Mouse (Mus musculus): Measurements from ENCODE around the gene Safb.

Safb gene

DNA sequence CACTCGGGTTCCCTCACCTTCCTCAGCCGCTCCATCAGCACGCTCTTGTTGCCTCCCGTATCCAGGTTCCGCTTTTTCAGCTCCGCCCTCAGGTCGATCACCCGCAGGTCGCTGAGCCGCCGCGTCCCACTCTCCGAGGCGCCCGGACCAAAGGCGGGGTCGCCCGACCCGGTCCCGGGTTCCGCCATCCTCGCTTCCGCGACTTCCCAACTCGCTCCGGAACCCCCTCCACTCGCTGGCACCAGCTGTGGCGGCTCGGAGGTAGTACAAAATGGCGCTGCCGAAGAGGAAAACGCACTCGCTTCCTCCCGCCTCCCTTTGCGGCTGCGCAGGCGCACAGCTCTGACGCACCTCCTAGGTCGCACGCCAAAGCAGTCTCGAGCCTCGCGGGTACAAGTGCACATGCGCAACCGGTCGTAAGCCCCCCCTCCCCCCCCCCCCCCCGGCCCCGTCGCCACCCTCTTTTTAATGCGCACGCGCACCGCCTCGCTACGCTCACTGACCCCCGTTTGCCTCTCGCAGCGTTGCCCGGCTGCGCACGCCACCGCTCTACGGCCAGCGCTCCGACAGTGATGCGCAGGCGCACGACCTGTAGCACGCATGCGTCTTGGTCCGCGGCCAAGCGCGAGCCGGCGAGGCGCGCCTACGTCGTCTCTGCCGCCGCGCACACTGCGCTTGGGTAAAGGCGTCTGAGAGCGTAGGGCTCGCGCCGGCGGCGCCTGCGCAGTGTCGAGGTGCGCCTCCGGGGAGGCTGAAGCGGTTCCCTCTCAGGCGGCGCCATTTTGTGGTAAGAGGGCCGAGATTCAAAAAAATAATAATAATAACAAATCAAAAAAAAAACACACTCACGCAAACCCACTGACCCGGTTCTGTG is at the start of gene Safb, which contains the start of gene Safb2:
Safb (plus strand) TSS at position 569 of the 874 bp plus-strand sequence.
Safb2 (minus strand) TSS at position 329 of the 874 bp plus-strand sequence.
- in situ Hi-C loops (cut with MseI, MboI) = no loop called here

- in situ Hi-C loops (cut with MseI, MboI) = no loop called here
Measured at GRCm38 (mm10) chr17:56536192-56536591, 48.4 kb upstream of the Safb start.

DNA sequence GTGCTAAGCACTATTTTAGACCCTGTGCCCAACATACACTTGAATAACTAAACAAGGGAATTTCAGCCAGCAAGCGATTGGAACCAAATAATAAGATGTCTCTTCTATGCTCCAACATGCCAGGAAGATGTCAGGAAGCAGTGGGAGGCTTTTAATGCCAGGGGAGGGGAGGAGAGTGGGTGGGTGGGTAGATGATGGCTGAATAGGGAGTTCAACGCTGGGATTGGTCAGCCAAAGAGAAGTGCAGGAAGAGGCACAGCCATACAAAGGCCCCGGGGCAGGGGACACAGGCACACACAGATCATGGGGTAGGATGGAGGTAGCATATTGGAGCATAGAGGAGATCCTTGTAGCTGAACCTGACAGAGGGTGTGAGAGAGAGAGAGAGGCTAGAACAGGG is 47.8 kb upstream of the Safb start:
- in situ Hi-C loops (cut with MseI, MboI) = no loop called here

- in situ Hi-C loops (cut with MseI, MboI) = no loop called here
Measured at GRCm38 (mm10) chr17:56537912-56538311, 46.7 kb upstream of the Safb start.

- in situ Hi-C loops (cut with MseI, MboI) = loop anchor here in 1 of 2 experiments (10.0 kb wide), 1 partner anchor 176 kb away; no protein-coding TSS in a partner anchor
Measured at GRCm38 (mm10) chr17:56540562-56540975, 44.1 kb upstream of the Safb start.

- in situ Hi-C loops (cut with MseI, MboI) = loop anchor here in 1 of 2 experiments (10.0 kb wide), 1 partner anchor 178 kb away; no protein-coding TSS in a partner anchor
Measured at GRCm38 (mm10) chr17:56542736-56543135, 41.9 kb upstream of the Safb start.

GRCm38 (mm10) chr17:56543684-56544224 is 40.9 kb upstream of the Safb start:
- in situ Hi-C loops (cut with MseI, MboI) = loop anchor here in 1 of 2 experiments (10.0 kb wide), 1 partner anchor 179 kb away; no protein-coding TSS in a partner anchor

DNA sequence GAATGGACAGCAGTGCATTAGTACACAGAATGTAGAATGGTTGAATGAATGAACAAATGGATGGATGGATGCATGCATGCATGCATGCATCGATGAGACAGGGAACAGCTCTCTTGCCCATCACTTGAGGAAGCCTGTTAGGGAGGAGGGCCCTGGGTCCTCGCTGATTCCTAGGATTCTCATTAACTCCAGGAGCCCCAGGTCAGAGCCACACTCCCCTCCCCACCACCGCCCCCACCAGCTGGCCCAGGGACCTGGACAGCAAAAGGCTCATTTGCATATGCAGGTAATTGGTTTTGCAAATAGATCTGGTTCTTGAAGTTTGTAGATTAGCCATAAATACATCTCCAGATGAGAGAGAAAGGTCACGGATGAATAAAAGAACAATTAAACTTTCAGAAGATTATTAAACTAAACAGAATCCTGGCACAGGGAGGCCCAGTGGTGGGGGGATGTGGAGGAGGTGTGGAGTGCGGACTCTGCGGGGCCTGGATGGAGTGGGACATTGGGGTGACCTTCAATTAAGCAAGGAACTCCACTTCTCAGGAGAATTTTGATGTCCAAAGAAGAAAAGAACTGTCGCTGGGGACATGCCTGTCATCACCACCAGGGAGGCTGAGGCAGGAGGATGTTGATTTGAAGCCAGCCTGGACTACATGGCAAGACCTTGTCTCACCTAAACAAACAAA is 39.8 kb upstream of the Safb start:
- in situ Hi-C loops (cut with MseI, MboI) = loop anchor here in 1 of 2 experiments (10.0 kb wide), 1 partner anchor 180 kb away; no protein-coding TSS in a partner anchor

DNA sequence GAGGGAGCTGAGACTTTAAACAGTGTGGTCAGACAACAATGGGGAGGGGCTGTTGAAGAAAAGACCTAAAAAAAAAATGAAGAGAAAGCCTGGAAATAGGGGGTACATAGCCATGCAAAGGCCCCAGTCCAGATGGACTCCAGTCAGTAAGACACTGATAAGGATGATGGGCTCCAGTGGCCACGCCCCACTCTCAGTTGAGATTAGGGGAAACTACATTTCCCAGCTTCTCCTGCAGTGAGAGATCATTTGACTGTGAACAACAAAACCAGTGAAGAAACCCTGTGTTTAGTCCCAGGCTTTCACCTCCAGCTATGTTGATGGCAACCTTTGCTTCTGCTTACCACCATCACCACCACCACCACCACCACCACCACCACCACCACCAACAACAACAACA is 38.7 kb upstream of the Safb start:
- in situ Hi-C loops (cut with MseI, MboI) = loop anchor here in 1 of 2 experiments (10.0 kb wide), 1 partner anchor 181 kb away; no protein-coding TSS in a partner anchor

- in situ Hi-C loops (cut with MseI, MboI) = loop anchor here in 1 of 2 experiments (10.0 kb wide), 1 partner anchor 182 kb away; no protein-coding TSS in a partner anchor
Measured at GRCm38 (mm10) chr17:56546576-56546975, 38.0 kb upstream of the Safb start.

GRCm38 (mm10) chr17:56547116-56547845 is 37.3 kb upstream of the Safb start:
- in situ Hi-C loops (cut with MseI, MboI) = loop anchor here in 1 of 2 experiments (10.0 kb wide), 1 partner anchor 182 kb away; no protein-coding TSS in a partner anchor

GRCm38 (mm10) chr17:56547846-56548604 is 36.6 kb upstream of the Safb start:
- in situ Hi-C loops (cut with MseI, MboI) = loop anchor here in 1 of 2 experiments (10.0 kb wide), 1 partner anchor 183 kb away; no protein-coding TSS in a partner anchor

GRCm38 (mm10) chr17:56548605-56549105 is 36.0 kb upstream of the Safb start:
- in situ Hi-C loops (cut with MseI, MboI) = loop anchor here in 1 of 2 experiments (10.0 kb wide), 1 partner anchor 184 kb away; no protein-coding TSS in a partner anchor

- in situ Hi-C loops (cut with MseI, MboI) = no loop called here
Measured at GRCm38 (mm10) chr17:56550784-56551475, 33.7 kb upstream of the Safb start.

- in situ Hi-C loops (cut with MseI, MboI) = no loop called here
Measured at GRCm38 (mm10) chr17:56551841-56552581, 32.6 kb upstream of the Safb start.

- in situ Hi-C loops (cut with MseI, MboI) = no loop called here
Measured at GRCm38 (mm10) chr17:56552781-56553363, 31.8 kb upstream of the Safb start.

- in situ Hi-C loops (cut with MseI, MboI) = no loop called here
Measured at GRCm38 (mm10) chr17:56554122-56554551, 30.5 kb upstream of the Safb start, which contains the start of gene Gm20219. TSS of gene Gm20219 (minus strand) at chr17:56554387.

DNA sequence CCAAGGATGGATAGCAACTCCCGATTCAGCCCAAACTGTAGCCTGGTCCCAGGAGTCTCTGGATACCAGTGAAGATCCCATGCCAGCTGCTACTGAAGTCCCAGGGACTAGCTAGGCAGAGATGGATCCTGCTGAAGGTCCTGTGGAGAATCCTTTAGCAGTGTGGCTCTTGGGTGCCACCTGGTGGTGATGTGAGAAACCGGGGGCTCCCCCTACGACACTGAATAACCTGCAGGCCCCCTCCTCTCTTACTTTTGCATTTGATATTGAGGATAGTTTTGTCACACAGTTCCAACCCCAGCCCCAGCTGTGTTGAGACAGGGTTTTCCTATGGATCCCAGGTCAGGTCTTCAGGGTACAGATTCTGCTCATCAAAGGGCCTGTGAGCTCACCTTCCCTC is 26.2 kb upstream of the Safb start:
- in situ Hi-C loops (cut with MseI, MboI) = no loop called here
